Mouse (Mus musculus): Measurements from ENCODE around the gene Cyp26b1. TPM values are rescaled to one million over a fixed set of nuclear protein-coding genes. Genes with fewer than 3 reads are reported as not detected.

Cyp26b1 gene
- polyA plus RNA-seq, 1 experiment from 2014 or later: 17.2 TPM

GRCm38 (mm10) chr6:84543516-84543915 is 50.2 kb downstream of the Cyp26b1 start:
- ATAC-seq (ENCODE audit: insufficient number of reproducible peaks, low FRiP score, low TSS enrichment, low read depth): no peak
- no peaks in the 10 kb centered on the region for H3K27me3 ChIP-seq
- H3K36me3 ChIP-seq: no peaks in the 10 kb centered on the region
- H3K9ac ChIP-seq: no peak overlapping the region
- H3K4me2 ChIP-seq: no peak overlapping the region
- WGBS: 28% methylated on average over 5 of the region's 5 CpGs
- H3K4me1 ChIP-seq: peaks cover 5% of the 10 kb centered on the region
- no peak overlapping the region for H3K4me3 ChIP-seq
- no peak overlapping the region for H3K27ac ChIP-seq
- no peaks in the 10 kb centered on the region for H3K9me3 ChIP-seq

GRCm38 (mm10) chr6:84539924-84540323 is 53.8 kb downstream of the Cyp26b1 start:
- Histone ChIP-seq H3K36me3 (no peaks in the 10 kb centered on the region), H3K27me3 (no peaks in the 10 kb centered on the region), H3K9me3 (no peaks in the 10 kb centered on the region), H3K27ac (no peak overlapping the region), H3K4me3 (no peak overlapping the region), H3K4me1 (peaks cover 9% of the 10 kb centered on the region), H3K9ac (no peak overlapping the region), H3K4me2 (no peak overlapping the region)
- 47% methylated on average over 4 of the region's 4 CpGs for WGBS
- no peak for ATAC-seq (ENCODE audit: insufficient number of reproducible peaks, low FRiP score, low TSS enrichment, low read depth)

GRCm38 (mm10) chr6:84538681-84539080 is 55.0 kb downstream of the Cyp26b1 start:
- H3K9me3 ChIP-seq: no peaks in the 10 kb centered on the region
- H3K36me3 ChIP-seq: no peaks in the 10 kb centered on the region
- peaks cover 9% of the 10 kb centered on the region for H3K4me1 ChIP-seq
- ATAC-seq (ENCODE audit: insufficient number of reproducible peaks, low FRiP score, low TSS enrichment, low read depth): no peak
- 66% methylated on average over 3 of the region's 3 CpGs for WGBS
- H3K27me3 ChIP-seq: no peaks in the 10 kb centered on the region
- H3K9ac ChIP-seq: no peak overlapping the region
- H3K27ac ChIP-seq: no peak overlapping the region
- H3K4me3 ChIP-seq: no peak overlapping the region
- H3K4me2 ChIP-seq: no peak overlapping the region

- Histone ChIP-seq H3K4me3 (no peak overlapping the region), H3K9me3 (no peaks in the 10 kb centered on the region), H3K4me2 (no peak overlapping the region), H3K36me3 (no peaks in the 10 kb centered on the region), H3K27me3 (no peaks in the 10 kb centered on the region), H3K4me1 (0 out of 2 replicates have a peak, but pooled peaks cover 4% of the 10 kb centered on the region), H3K27ac (no peak overlapping the region), H3K9ac (no peak overlapping the region)
- 63% methylated on average over 16 of the region's 16 CpGs for WGBS
- ATAC-seq (ENCODE audit: insufficient number of reproducible peaks, low FRiP score, low TSS enrichment, low read depth): no peak
These were observed 56.0 kb downstream of the Cyp26b1 start for GRCm38 (mm10) chr6:84537611-84538197.

- H3K27ac ChIP-seq: no peak overlapping the region
- ATAC-seq (ENCODE audit: insufficient number of reproducible peaks, low FRiP score, low TSS enrichment, low read depth): no peak
- no peak overlapping the region for H3K9ac ChIP-seq
- no peaks in the 10 kb centered on the region for H3K27me3 ChIP-seq
- H3K36me3 ChIP-seq: no peaks in the 10 kb centered on the region
- H3K9me3 ChIP-seq: no peaks in the 10 kb centered on the region
- H3K4me1 ChIP-seq: 0 out of 2 replicates have a peak, but pooled peaks cover 4% of the 10 kb centered on the region
- 65% methylated on average over 3 of the region's 3 CpGs for WGBS
- no peak overlapping the region for H3K4me3 ChIP-seq
- no peak overlapping the region for H3K4me2 ChIP-seq
These were observed 58.8 kb downstream of the Cyp26b1 start for GRCm38 (mm10) chr6:84534944-84535343.

- no peaks in the 10 kb centered on the region for H3K9me3 ChIP-seq
- H3K9ac ChIP-seq: no peak overlapping the region
- no peaks in the 10 kb centered on the region for H3K36me3 ChIP-seq
- H3K4me2 ChIP-seq: no peak overlapping the region
- no peaks in the 10 kb centered on the region for H3K27me3 ChIP-seq
- no peak overlapping the region for H3K4me3 ChIP-seq
- no peaks in the 10 kb centered on the region for H3K4me1 ChIP-seq
- no peak for ATAC-seq (ENCODE audit: insufficient number of reproducible peaks, low FRiP score, low TSS enrichment, low read depth)
- no peak overlapping the region for H3K27ac ChIP-seq
These were observed 63.8 kb downstream of the Cyp26b1 start for GRCm38 (mm10) chr6:84529912-84530311.

- no peaks in the 10 kb centered on the region for H3K36me3 ChIP-seq
- H3K9ac ChIP-seq: no peak overlapping the region
- WGBS: 58% methylated on average over 7 of the region's 7 CpGs
- H3K27me3 ChIP-seq: no peaks in the 10 kb centered on the region
- no peaks in the 10 kb centered on the region for H3K9me3 ChIP-seq
- H3K4me1 ChIP-seq: no peaks in the 10 kb centered on the region
- no peak overlapping the region for H3K27ac ChIP-seq
- no peak for ATAC-seq (ENCODE audit: insufficient number of reproducible peaks, low FRiP score, low TSS enrichment, low read depth)
- no peak overlapping the region for H3K4me2 ChIP-seq
- no peak overlapping the region for H3K4me3 ChIP-seq
These were observed 68.7 kb downstream of the Cyp26b1 start for GRCm38 (mm10) chr6:84524901-84525601.
